Mouse (Mus musculus) large intestine, adult 2 months (tissue): ENCODE measurements at regions not wholly inside any gene's neighbourhood (a gene's known extent, or its start where the extent isn't known, plus 50 kb on each side); places are given as distances from the start of the nearest gene placed in this dataset.

Source experiments
- DNase-seq: peaks from one replicate; pipeline ENCODE4 v3.0.0-alpha.2; 2012; ENCODE audit warnings: low read depth, low spot score
- WGBS: fragments of 180-500 bp; shearing (Covaris S2); methylation state at CpG from one replicate; pipeline ENCODE4 v1.1.7; 2018; 5-methylcytosine and 5-hydroxymethylcytosine counted together

GRCm38 (mm10) chr2:128296897-128297296, 171.1 kb downstream of the Bcl2l11 start:
- WGBS = 39% methylated on average over 5 of the region's 5 CpGs
- no peak for DNase-seq

DNA sequence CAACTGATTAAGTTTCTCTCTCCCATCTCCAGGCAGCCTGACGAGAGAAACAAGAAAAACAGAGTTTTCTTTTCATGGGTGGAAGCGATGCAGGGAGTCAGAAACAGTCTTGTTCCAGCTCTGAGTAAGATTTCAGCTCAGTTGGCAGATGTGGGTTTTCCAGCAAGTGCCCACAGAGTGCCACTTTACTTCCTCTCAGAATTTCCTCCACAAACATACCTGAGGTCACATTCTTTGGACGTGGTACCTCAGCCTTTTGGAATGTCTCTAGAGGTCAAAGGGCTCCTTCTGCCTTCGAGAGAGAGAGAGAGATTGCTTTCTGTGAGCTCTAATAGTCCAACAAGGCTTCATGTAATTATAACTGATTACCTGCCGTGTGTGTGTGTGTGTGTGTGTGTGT, 172.0 kb downstream of the Bcl2l11 start:
- DNase-seq = no peak
- 61% methylated on average over 5 of the region's 5 CpGs for WGBS

DNA sequence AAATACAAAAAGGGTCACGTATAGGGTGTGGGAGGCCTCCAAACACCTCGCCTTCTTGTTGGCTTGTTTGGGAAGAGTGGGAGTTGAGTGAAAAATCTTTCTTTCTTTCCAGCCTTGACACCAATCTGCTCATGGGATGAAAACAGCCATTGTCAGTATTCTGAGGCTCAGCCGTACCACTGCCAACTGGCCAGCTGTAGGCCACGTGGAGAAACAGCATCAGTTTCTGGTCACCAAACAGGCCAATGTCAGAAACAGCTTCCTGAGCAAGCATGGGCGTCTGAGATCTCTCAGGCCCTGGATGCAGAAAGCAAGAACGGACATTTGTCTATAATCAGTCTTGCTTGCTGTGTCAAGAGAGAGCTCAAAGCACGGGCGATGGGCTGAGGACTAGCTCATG, 173.2 kb downstream of the Bcl2l11 start:
- 84% methylated on average over 8 of the region's 8 CpGs for WGBS
- DNase-seq = no peak

- WGBS = 22% methylated on average over 8 of the region's 8 CpGs
- no peak for DNase-seq
Measured at GRCm38 (mm10) chr2:128301709-128302108, 175.9 kb downstream of the Bcl2l11 start.

- DNase-seq = no peak
- 76% methylated on average over 12 of the region's 12 CpGs for WGBS
Measured at GRCm38 (mm10) chr2:128304063-128304712, 178.3 kb downstream of the Bcl2l11 start.

DNA sequence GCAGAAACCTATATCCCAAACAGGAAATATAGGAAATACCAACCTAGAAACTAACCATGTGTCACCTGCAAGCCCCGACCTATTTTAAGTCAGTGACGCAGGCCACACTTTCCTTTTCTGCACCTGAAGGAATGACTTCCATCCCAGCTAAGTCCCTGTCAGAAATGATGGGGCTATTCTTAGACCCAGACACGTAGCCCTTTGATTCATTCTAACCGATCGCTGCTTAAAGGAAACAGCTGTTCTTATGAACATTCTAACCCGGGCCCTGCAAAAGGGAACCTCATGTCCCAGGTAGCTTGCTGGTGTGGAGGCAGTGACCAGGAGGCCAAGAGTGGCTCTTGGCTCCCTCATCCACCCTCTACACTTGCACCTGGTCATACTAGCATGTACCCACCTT, 180.9 kb downstream of the Bcl2l11 start:
- WGBS = 79% methylated on average over 6 of the region's 6 CpGs

GRCm38 (mm10) chr2:128309541-128310030, 183.7 kb downstream of the Bcl2l11 start:
- WGBS = 48% methylated on average over 10 of the region's 10 CpGs
- DNase-seq = no peak

More for the DNA sequence above, 180.9 kb downstream of the Bcl2l11 start:
- no peak for DNase-seq

DNA sequence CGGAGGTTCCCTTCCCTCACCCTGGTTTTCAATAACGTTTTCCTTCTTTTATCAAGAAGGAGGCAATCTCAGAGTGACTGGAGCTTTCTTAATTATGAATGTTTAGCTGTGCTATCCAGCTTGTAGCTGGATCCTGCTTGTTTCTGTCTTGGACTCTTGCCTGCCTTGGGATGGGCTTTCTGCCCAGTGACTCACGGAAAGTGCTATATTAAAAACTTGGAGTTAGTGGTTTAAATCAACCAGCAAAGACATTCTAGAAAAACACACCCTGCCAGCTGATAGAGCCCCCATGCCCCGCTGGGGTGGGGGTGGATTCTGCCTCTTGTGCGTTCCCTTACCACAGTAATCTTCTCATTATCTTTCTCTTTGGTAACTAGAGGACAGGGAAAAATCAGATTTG, 184.2 kb downstream of the Bcl2l11 start:
- DNase-seq = no peak
- WGBS = 27% methylated on average over 5 of the region's 5 CpGs

DNA sequence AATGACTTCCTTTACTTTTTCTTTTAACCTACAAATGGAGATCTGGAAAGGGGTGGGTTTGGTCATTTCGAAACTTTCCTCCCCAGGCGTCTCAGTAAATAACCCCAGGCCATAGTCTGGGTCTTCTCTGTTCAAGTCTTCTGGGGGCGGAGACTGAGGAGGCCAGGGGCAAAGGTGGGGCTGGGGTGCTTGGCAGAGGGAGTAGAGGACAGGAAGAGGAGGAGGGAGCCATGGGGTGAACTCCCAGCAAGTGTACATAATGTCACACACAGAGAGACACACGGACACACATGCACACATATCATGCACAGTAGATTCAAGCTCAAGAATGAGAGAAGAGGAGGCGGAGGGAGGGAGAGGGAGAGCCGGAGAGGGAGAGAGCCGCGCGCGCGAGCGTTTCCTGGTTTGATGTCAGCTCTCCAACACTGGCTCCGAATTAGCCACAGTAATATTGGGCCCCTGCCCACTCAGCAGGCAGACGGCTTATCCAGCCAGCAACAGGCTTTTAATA, 186.3 kb downstream of the Bcl2l11 start:
- 7% methylated on average over 14 of the region's 14 CpGs for WGBS

DNA sequence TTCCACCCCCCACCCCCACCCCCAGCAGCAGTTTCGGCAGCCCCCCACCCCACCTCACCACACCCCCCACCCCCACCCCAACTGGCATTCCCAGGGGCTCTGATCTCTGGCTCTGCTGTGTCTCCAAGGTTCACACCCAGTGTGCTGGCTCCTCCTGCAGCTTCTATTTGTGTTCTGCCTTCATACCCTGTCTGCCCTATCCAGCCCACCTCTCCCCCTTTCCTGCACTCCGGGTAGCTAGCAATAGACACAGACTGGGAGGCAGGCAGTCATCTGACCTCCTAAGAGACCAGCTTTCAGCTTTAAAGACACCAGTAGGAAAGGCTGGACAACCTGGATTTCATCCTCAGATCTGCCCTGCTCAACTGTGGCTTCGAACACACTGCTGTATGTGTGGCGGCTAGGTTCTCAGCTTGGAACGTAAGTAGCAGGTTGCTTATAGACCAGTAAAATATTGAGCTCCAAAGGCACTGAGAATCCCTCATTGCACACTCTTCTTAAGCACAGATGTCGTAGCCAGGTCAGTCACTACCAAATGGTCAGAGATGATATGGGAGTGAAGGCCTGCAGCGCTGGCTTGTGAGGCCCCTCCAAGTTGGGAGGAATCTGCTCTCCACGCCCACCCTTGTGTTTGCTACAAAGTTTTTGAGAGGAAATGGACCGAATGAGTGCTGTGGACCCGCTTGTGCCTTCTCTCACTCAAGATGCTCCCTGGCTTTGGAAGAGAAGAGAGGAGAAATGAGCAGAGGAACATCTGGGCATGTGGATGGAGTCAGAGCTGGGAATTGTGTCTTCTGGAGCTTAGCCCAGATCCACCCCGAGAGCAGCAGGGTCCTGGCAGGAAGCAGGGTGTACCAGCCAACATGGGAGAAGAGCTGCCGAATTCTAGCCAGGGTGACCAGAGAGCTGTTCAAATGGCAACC, 187.1 kb downstream of the Bcl2l11 start:
- DNase-seq = no peak
- WGBS = 73% methylated on average over 12 of the region's 12 CpGs

More for the DNA sequence above, 186.3 kb downstream of the Bcl2l11 start:
- no peak for DNase-seq

- WGBS = 69% methylated on average over 2 of the region's 2 CpGs
- DNase-seq = no peak
Measured at GRCm38 (mm10) chr2:128313582-128313918, 187.7 kb downstream of the Bcl2l11 start.

DNA sequence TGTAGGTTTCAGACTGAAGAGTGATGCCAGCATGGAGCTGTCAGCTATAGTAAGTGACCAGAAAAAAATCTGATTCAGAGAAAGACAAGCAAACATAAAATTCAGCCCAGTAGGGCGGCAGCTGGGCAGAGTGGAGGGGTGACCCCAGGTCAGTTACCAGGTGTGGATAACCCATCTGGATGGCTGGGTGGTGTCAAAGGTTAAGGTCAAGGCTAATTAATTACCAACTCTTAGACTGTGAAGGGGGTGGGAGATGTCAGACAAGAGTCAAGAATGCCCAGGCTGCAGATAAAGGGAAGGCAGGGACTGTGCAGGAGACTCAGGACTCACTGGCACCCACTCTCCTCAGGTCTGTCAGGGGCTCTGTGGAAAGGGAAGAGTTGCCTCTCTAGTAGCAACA, 188.1 kb downstream of the Bcl2l11 start:
- 89% methylated on average over 1 of the region's 1 CpGs for WGBS
- DNase-seq = no peak

DNA sequence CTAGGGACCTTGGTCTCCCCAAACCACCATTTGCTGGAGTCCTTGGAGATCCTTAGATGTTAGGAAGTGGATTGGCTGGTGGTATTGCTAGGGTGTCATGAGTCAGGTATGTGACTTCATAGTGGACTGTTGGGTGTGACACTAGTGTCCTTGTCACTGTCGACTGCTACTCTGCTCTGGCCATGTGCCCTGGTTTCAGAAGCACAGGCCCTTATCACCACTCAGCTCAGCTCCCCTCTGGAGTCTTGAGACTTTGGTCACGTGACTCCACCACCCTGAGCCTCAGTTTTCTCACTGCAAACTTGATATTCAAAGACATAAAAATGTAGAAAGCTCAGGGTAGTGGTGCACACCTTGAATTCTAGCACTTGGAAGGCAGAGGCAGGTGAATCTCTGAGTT, 190.7 kb downstream of the Bcl2l11 start:
- WGBS = 57% methylated on average over 2 of the region's 2 CpGs
- no peak for DNase-seq

DNA sequence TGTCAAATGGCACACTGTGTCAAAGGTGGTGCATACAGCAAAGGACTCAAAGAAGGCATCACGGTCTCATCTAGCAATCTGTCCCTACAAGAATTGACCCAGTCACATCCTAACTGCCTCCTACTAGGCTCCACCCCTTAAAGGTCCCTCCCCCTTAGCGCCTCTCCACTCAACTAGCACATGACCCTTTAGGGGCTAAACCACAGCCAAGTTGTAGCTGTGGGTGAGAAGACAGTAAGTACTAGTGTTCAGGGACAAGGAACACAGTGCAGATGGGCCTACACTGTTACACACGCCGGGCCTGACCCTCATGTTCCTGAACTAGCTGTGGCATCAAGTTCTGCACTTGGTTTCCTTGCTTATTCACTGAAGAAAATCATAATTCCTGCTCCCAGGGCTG, 192.4 kb downstream of the Bcl2l11 start:
- DNase-seq = no peak
- 77% methylated on average over 4 of the region's 4 CpGs for WGBS

- WGBS = 51% methylated on average over 5 of the region's 5 CpGs
- DNase-seq = no peak
Measured at GRCm38 (mm10) chr2:128318956-128319355, 193.1 kb downstream of the Bcl2l11 start.

GRCm38 (mm10) chr2:128321475-128321874, 195.6 kb downstream of the Bcl2l11 start:
- DNase-seq = no peak
- 63% methylated on average over 2 of the region's 2 CpGs for WGBS

DNA sequence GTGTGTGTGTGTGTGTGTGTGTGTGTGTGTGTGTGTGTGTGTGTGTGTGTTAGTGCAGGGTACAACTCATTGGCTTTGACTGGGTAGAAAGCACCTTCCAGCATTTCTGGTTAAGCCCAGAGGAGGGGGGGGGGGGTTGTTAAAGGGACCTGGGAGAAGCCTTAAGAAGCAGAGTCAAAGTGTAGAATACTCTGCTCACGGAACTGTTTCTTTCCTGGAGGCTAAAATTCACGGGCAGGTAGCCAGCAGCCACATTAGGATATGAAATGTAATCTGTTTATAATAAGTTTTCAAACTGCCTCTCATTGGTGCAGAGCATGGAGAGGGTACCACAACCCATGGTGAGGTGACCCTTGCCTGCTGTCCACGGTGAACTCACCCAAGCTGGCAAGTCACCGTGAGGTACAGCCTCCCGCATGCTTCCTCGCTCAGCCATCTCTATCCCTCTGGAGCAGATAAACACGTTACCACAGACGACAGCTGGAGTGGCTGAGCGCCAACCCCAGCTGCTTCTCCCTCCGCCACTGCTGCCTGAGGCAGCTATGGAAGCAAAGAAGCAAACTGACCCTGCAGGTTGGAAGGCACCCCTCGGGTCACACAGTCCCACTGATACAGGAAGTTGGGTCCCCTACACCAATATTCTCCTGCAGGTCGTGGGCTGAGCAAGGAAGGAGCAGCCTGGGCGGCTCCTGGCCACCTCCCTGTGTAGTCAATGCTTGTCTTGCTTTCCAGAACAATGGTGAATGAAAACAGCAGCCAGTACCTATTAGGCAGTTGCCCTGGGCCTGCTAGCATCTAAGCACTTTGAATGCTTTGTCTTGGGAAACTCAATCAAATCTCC, 198.6 kb downstream of the Bcl2l11 start:
- DNase-seq = no peak

DNA sequence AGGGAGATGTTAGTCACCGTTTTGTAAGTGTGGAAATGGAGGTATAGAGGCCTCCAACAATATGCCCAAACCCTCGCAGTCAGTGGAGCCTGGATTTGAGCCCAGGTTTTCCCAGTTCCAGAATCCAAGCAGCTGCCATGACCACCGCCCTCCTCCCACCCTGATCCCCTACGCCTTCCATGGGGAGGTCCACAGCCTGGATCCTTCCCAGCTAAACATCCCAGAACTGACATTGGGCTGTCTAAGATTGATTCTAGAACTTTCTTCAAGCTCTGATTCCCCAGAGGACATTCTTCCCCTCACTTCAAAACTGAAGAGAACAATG, 199.2 kb downstream of the Bcl2l11 start:
- WGBS = 79% methylated on average over 4 of the region's 4 CpGs
- DNase-seq = no peak

More for the DNA sequence above, 198.6 kb downstream of the Bcl2l11 start:
- WGBS = 20% methylated on average over 13 of the region's 13 CpGs

GRCm38 (mm10) chr2:128325456-128325855, 199.6 kb downstream of the Bcl2l11 start:
- DNase-seq = no peak
- 64% methylated on average over 4 of the region's 4 CpGs for WGBS

DNA sequence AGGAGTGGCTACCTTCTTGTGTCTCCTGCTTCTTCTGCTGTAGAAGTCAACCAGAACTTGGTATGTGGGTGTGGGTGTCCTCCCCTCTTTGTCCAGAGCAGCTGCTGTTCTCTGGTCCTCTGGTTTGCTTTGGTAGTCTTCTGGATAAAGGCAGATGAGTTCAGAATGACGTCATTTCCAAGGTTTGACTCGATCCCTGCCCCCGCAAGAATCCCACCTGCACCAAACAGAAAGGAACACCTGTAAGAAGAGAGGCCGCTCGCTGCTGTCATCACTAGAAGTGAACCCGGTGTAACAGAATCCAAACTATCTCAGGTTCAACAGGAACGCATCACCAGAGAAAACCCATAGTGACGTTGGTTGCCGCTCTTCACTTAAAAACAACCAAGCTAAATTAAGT, 205.0 kb downstream of the Bcl2l11 start:
- 85% methylated on average over 9 of the region's 9 CpGs for WGBS
- DNase-seq = no peak
